Mouse (Mus musculus) forebrain, embryonic 15.5 days (tissue): ENCODE measurements at regions not wholly inside any gene's neighbourhood (a gene's known extent, or its start where the extent isn't known, plus 50 kb on each side); places are given as distances from the start of the nearest gene placed in this dataset.
A peak's percentile ranks its signal among the peaks of the same experiment; 100 is the strongest.

ENCODE experiments used
- ATAC-seq: fragments of 200-750 bp; cut with Nextera tagmentation; replicated peaks from 2 replicates; pipeline ENCODE4 v1.8.0; 2017; ENCODE audit warnings: mild to moderate bottlenecking, moderate TSS enrichment, moderate library complexity
- H3K27ac ChIP-seq: fragments of 300-500 bp; sonication (generic); replicated peaks from 2 replicates; pipeline ENCODE4 v1.5.1; 2015; ENCODE audit warnings: mild to moderate bottlenecking, inconsistent platforms
- H3K27me3 ChIP-seq: fragments of 300-500 bp; sonication (generic); 2 replicates; pipeline ENCODE4 v1.6.1; 2015; ENCODE audit warnings: inconsistent platforms
- H3K36me3 ChIP-seq: fragments of 300-500 bp; sonication (generic); 2 replicates; pipeline ENCODE4 v1.6.1; 2015; ENCODE audit warnings: mild to moderate bottlenecking, inconsistent platforms
- H3K4me1 ChIP-seq: fragments of 300-500 bp; sonication (generic); 2 replicates; pipeline ENCODE4 v1.6.1; 2015; ENCODE audit warnings: inconsistent platforms
- H3K4me2 ChIP-seq: fragments of 300-500 bp; sonication (generic); replicated peaks from 2 replicates; pipeline ENCODE4 v1.6.1; 2015; ENCODE audit warnings: mild to moderate bottlenecking, inconsistent platforms
- H3K4me3 ChIP-seq: fragments of 300-500 bp; sonication (generic); 2 replicates; pipeline ENCODE4 v1.5.1; 2015; ENCODE audit warnings: mild to moderate bottlenecking, inconsistent platforms
- H3K9ac ChIP-seq: fragments of 300-500 bp; sonication (generic); replicated peaks from 2 replicates; pipeline ENCODE4 v1.6.1; 2015; ENCODE audit warnings: mild to moderate bottlenecking, inconsistent platforms
- H3K9me3 ChIP-seq: fragments of 300-500 bp; sonication (generic); 2 replicates; pipeline ENCODE4 v1.6.1; 2016; ENCODE audit warnings: inconsistent platforms
- WGBS: fragments of 180-500 bp; shearing (Covaris S2); methylation state at CpG from one replicate; pipeline ENCODE4 v1.1.7; 2015; ENCODE audit warnings: mixed read lengths; 5-methylcytosine and 5-hydroxymethylcytosine counted together

GRCm38 (mm10) chr5:55504754-55505153 lies 1506.5 kb downstream of the Stim2 start:
- H3K4me3 ChIP-seq: no peak overlapping the region
- no peak for ATAC-seq
- H3K27me3 ChIP-seq: no peaks in the 10 kb centered on the region
- no peak overlapping the region for H3K4me2 ChIP-seq
- no peak overlapping the region for H3K27ac ChIP-seq
- 54% methylated on average over 7 of the region's 7 CpGs for WGBS
- no peaks in the 10 kb centered on the region for H3K36me3 ChIP-seq
- H3K9ac ChIP-seq: no peak overlapping the region
- no peaks in the 10 kb centered on the region for H3K4me1 ChIP-seq
- no peaks in the 10 kb centered on the region for H3K9me3 ChIP-seq

- ATAC-seq: no peak
Measured at GRCm38 (mm10) chr5:55505871-55506270, 1507.6 kb downstream of the Stim2 start.

GRCm38 (mm10) chr5:55514269-55514668 lies 1516.0 kb downstream of the Stim2 start:
- peak; percentile 68; the same call in 1 of the 2 replicates for ATAC-seq
- WGBS: 48% methylated on average over 2 of the region's 2 CpGs

More at GRCm38 (mm10) chr5:55505871-55506270, 1507.6 kb downstream of the Stim2 start:
- H3K9ac ChIP-seq: no peak overlapping the region
- no peak overlapping the region for H3K27ac ChIP-seq
- WGBS: 12% methylated on average over 1 of the region's 1 CpGs
- no peaks in the 10 kb centered on the region for H3K4me1 ChIP-seq
- no peak overlapping the region for H3K4me2 ChIP-seq
- no peak overlapping the region for H3K4me3 ChIP-seq
- H3K36me3 ChIP-seq: no peaks in the 10 kb centered on the region
- H3K9me3 ChIP-seq: no peaks in the 10 kb centered on the region
- H3K27me3 ChIP-seq: no peaks in the 10 kb centered on the region

GRCm38 (mm10) chr5:55551154-55551553 lies 1552.9 kb downstream of the Stim2 start:
- H3K9ac ChIP-seq: no peak overlapping the region
- H3K4me2 ChIP-seq: no peak overlapping the region
- H3K27ac ChIP-seq: no peak overlapping the region
- no peaks in the 10 kb centered on the region for H3K36me3 ChIP-seq
- peak; percentile 88 for ATAC-seq
- H3K9me3 ChIP-seq: no peaks in the 10 kb centered on the region
- H3K4me1 ChIP-seq: no peaks in the 10 kb centered on the region
- H3K4me3 ChIP-seq: no peak overlapping the region
- no peaks in the 10 kb centered on the region for H3K27me3 ChIP-seq

More at GRCm38 (mm10) chr5:55514269-55514668, 1516.0 kb downstream of the Stim2 start:
- Histone ChIP-seq H3K4me3 (no peak overlapping the region), H3K27ac (no peak overlapping the region), H3K9me3 (no peaks in the 10 kb centered on the region), H3K4me1 (no peaks in the 10 kb centered on the region), H3K9ac (no peak overlapping the region), H3K27me3 (no peaks in the 10 kb centered on the region), H3K4me2 (no peak overlapping the region), H3K36me3 (no peaks in the 10 kb centered on the region)
